Mouse (Mus musculus) megakaryocyte-erythroid progenitor cell, adult 5-6 weeks (primary cell): Measurements from ENCODE around the gene Ripor3. TPM values are rescaled to one million over a fixed set of nuclear protein-coding genes. Genes with fewer than 3 reads are reported as not detected.

Experiments
- ATAC-seq: replicated peaks from 2 replicates; pipeline ENCODE4 v1.8.0; 2016; ENCODE audit warnings: mild to moderate bottlenecking, inconsistent platforms; ENCODE audit not compliant: severe bottlenecking, poor library complexity, low FRiP score, low TSS enrichment
- total RNA-seq, 2 experiments: library from RNA; stranded (forward) in 1 of 2; stranded (reverse) in 1 of 2; fragments of 200-1000, 215-1000 nt in 1 of 2; fragments of >200 nt in 1 of 2; fragmentation: Nextera tagmentation in 1 of 2; gene quantifications; 2 replicates each; pipeline ENCODE4 v1.2.3; 2014 to 2017

Ripor3 gene
- total RNA-seq, 2 experiments from 2014 or later = 0.42 TPM; not detected in 1

DNA sequence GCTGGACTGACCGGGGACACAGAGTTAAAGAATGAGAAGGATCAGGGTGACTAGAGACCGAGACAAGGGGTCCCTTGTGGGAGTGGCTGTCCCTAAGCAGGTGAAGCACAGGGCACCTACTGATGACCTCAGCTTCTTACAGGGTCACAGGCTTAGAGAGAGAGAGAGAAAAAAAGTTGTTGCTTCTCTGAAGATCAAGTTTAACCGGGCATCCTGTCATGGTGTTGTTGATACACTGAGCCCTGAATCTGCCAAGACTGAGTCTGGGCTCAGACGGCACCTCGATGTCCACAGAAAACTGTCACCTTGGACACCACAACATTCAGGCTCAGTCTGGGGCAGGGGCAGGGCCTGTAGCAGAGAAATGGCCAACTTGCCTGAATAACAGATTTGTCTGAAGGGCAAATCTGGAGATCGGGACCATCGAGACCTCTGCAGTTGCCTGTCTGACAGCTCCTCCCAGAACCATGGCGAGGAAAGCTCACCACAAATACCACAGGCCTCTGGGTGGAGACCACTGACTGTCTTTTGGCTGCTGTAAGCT lies 13.7 kb downstream of the Ripor3 start:
- ATAC-seq = no peak

DNA sequence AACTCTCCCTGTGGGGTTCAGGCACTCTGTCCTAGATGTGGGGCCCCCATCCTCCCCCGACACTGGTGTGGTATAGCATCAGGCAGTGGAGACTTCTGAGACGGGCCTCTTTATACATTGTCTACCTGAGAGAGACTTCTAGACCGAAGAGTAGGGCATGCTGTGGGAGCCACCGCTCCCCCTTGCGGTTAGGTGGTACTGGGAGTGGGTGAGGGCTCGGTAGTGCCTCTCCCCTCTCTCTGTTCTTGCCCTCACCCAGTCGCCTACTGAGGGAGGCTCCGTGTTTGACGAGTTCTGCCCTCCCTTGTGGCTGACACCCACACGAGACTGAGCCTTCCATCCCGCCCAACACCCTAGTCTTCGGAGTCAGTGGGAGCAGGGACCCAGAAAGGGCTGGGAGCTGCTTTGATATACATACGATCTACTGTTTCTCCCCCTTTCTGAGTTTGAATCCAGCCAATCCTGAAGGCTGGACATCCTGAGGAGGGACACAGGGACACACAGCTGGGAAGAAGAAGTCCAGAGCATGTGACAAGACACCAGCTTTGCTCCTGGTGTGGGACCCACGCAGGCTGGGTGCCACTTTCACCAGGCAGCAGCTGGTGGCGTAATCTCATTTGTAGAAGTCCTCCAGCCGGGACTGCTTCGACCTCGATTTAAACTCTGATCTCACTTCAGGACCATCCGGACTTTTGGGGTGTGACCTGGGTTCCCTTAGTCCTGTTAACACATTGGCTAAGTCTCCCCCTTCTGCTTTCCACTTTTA lies 14.4 kb downstream of the Ripor3 start:
- no peak for ATAC-seq

GRCm38 (mm10) chr2:167993260-167993659 lies 17.2 kb downstream of the Ripor3 start:
- ATAC-seq = no peak

DNA sequence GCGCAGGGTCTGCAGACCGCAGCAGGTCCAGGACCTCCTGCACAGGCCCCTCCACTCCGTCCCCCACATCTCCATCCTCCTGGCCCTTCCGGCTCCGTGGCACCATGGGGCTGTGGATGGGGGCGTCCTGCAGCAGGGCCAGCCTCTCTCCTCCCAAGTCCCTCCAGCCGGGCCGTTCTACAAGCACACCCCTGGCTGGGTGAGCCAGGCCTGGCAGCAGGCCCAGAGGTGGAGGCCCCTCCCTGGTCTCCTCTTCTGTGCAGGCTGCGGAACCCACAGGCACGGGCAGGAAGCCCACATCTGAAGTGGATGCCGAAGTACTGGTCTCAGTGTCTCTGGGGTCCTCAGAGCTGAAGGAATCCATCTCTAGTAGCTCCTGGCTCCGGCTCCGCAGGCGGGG lies 21.1 kb downstream of the Ripor3 start:
- peak; percentile 60 for ATAC-seq

DNA sequence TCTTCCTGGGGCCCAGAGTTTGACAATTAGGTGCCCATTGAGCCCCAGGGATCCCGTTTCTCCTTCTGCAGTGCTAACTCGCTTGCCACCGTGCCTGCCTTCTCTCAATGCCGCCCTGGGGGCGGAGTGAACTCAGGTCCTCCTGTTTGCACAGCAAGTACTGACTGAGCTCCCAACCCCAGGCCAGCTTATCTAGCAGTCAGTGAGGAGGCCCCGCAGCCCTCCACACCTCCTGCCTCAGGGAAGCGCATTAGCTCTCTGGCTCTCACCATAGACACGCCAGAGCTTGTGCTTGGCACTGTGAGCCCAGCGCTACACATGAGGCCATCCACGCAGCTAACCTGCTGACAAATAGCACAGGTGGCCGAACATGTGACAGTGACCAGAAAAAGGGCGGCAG lies 22.8 kb downstream of the Ripor3 start:
- 0 out of 2 replicates have a peak, but pooled peaks have one; percentile 34 for ATAC-seq

- no peak for ATAC-seq
Measured at GRCm38 (mm10) chr2:167986762-167987161, 23.7 kb downstream of the Ripor3 start.

- ATAC-seq = no peak
Measured at GRCm38 (mm10) chr2:167984946-167985345, 25.5 kb downstream of the Ripor3 start.

GRCm38 (mm10) chr2:167984371-167984770 lies 26.0 kb downstream of the Ripor3 start:
- no peak for ATAC-seq

GRCm38 (mm10) chr2:167982646-167983045 lies 27.8 kb downstream of the Ripor3 start:
- ATAC-seq = no peak

- ATAC-seq = no peak
Measured at GRCm38 (mm10) chr2:167980391-167980790, 30.0 kb downstream of the Ripor3 start.

DNA sequence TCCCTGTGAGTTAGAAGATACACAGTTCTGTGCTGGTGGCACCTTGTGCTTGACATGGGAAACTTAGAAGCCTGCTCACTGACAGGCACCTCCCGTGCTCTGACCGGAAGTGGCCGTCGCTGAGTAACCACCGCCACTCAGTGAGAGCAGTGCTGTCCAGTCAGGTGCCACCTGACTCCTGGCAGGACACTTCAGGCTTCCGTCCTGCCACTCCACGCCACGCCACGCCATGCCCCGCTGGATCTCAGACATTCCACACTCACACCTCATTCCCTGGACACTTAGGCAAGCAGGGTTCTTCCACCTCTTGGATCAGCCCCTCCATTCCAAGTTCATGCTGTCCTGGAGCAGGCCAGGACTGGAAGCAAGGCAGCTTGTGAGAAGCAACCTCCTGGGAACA lies 32.1 kb downstream of the Ripor3 start:
- ATAC-seq = no peak

- no peak for ATAC-seq
Measured at GRCm38 (mm10) chr2:167975746-167976145, 34.7 kb downstream of the Ripor3 start.

GRCm38 (mm10) chr2:167972809-167973208 lies 37.6 kb downstream of the Ripor3 start:
- no peak for ATAC-seq

DNA sequence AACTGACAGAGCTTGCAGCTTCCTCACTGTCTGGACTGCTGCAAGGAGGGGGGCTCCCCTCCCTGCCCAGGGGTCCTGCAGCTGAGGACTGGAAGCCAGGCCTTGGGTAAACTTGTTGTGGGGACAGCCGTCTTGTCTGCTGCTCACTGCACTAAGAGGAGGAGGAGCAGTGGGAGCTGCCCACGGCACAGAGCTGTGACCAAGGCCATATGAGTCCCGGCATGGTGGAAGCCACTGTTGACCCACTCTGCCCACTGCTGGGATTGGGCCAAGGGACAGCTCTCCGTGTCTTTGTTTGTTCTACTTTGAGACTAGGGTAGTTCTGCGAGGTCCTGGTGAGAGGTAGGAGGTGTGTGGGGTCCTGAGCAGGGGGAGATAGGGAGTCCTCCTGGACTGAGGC lies 38.3 kb downstream of the Ripor3 start:
- no peak for ATAC-seq

GRCm38 (mm10) chr2:167969851-167970541 lies 40.4 kb downstream of the Ripor3 start:
- no peak for ATAC-seq

GRCm38 (mm10) chr2:167968504-167968903 lies 41.9 kb downstream of the Ripor3 start:
- ATAC-seq = no peak

DNA sequence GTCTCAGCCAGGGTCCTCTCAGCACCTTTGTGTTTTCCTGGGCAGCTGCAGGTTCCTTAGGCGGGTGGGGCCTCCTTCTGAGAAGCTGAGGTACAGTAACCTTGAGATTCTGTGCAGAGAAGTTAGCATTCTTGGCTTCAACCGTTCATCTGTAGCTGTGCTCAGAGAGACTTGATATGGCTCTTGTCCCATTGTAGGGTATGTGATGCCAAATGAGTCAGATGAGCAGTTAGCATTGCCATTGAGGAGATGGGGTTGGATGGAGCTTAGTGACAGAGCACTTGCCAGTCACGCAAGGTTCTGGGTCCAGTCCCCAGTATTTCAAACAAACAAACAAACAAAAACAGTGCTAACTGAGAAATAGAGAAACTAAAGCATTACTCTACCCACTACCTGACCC lies 44.5 kb downstream of the Ripor3 start:
- no peak for ATAC-seq

DNA sequence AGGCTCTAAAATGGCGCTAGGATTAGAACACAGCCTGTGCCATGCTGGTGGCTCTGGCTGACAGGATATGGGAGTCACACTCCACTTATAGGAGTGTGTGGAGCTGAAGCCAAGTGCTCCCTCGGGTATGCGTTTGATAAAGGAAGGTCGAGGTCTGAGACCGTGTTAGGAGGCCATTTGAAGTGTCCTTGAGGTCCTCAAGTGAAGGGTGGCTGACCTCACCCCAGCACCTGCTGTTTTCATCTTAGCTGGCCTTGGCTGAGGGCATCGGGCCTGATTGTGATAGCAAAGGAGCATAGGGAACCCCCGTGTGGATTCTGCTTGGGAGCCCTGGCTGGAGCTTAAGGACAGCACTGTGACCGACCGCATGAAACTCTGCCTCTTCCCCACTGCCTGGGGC lies 46.1 kb downstream of the Ripor3 start:
- ATAC-seq = no peak

DNA sequence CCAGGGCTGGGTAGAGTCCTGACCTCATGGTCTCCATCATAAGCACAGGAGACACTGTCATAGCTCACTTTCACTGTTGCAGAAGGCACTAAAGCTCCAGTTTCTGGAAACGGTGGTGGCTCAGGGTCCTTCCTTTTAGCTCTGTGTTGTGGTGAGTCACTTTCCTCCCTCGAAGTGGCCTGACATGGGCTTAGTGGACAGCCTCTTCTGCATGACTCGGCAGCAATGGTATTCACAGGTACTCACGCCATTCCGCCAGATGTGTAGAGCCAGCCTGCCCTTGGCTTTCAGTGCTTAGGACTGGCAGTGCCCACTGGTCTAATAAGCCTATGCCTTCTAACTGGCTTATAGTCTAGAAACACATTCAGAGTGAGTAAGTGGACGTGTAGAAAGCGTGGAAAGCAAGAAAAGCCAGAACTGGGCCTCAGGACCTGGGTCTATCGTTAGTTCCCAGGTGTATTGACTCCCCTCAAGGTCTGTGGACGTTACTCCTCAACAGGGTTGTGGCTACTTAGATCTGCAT lies 46.6 kb downstream of the Ripor3 start:
- ATAC-seq = no peak

GRCm38 (mm10) chr2:167963176-167963575 lies 47.2 kb downstream of the Ripor3 start:
- no peak for ATAC-seq

DNA sequence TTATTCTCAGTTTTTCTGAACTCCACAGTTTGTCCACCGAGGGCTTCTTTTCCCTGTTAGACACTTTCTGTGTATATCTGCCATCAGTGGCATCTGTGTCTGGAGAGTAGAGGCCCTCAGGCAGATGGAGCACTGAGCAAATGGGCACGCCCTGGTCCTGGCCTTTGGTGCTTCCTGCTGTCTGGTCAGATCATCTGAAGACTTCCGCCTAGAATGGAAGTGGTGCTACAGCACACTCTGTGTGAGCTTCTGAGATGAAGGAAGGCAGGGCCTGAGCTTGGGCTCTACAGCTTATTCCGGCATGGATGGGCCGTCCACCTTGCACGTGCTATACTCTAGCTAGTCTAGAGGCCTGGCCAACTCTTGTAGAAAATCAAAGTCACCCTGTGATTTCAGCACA lies 48.1 kb downstream of the Ripor3 start:
- no peak for ATAC-seq
